Mouse (Mus musculus) heart, embryonic 12.5 days (tissue): Measurements from ENCODE around the gene Fcna. TPM values are rescaled to one million over a fixed set of nuclear protein-coding genes. Genes with fewer than 3 reads are reported as not detected.

Source experiments
- ATAC-seq: fragments of 200-750 bp; cut with Nextera tagmentation; 2 replicates; pipeline ENCODE4 v1.8.0; 2017; ENCODE audit warnings: moderate TSS enrichment, moderate library complexity; ENCODE audit not compliant: insufficient number of reproducible peaks, low FRiP score
- H3K27ac ChIP-seq: fragments of 300-500 bp; sonication (generic); 2 replicates; pipeline ENCODE4 v1.5.1; 2016; ENCODE audit warnings: mild to moderate bottlenecking, moderate library complexity; ENCODE audit not compliant: poor library complexity, severe bottlenecking
- H3K27me3 ChIP-seq: fragments of 300-500 bp; sonication (generic); replicated peaks from 2 replicates; pipeline ENCODE4 v1.6.1; 2016; ENCODE audit warnings: mild to moderate bottlenecking, moderate library complexity
- H3K36me3 ChIP-seq: fragments of 300-500 bp; sonication (generic); 2 replicates; pipeline ENCODE4 v1.6.1; 2016; ENCODE audit warnings: mild to moderate bottlenecking, moderate library complexity
- H3K4me1 ChIP-seq: fragments of 300-500 bp; sonication (generic); replicated peaks from 2 replicates; pipeline ENCODE4 v1.6.1; 2016; ENCODE audit warnings: mild to moderate bottlenecking
- H3K4me2 ChIP-seq: fragments of 300-500 bp; sonication (generic); 2 replicates; pipeline ENCODE4 v1.6.1; 2016; ENCODE audit warnings: mild to moderate bottlenecking, moderate library complexity
- H3K4me3 ChIP-seq: fragments of 300-500 bp; sonication (generic); 2 replicates; pipeline ENCODE4 v1.5.1; 2016; ENCODE audit warnings: mild to moderate bottlenecking
- H3K9ac ChIP-seq: fragments of 300-500 bp; sonication (generic); 2 replicates; pipeline ENCODE4 v1.6.1; 2016; ENCODE audit warnings: mild to moderate bottlenecking, moderate library complexity
- H3K9me3 ChIP-seq: fragments of 300-500 bp; sonication (generic); replicated peaks from 2 replicates; pipeline ENCODE4 v1.6.1; 2016; ENCODE audit warnings: mild to moderate bottlenecking, moderate library complexity
- WGBS: fragments of 180-500 bp; shearing (Covaris S2); methylation state at CpG from one replicate; pipeline ENCODE4 v1.1.7; 2016; 5-methylcytosine and 5-hydroxymethylcytosine counted together
- polyA plus RNA-seq: library from polyadenylated mRNA; unstranded; fragments of >200 nt; fragmentation: Nextera tagmentation; extraction: Ambion mirVana; gene quantifications from 2 replicates; pipeline ENCODE4 v1.2.1, GENCODE M21; 2016

The Fcna gene
- polyA plus RNA-seq, 1 experiment from 2014 or later: 1.1 TPM

DNA sequence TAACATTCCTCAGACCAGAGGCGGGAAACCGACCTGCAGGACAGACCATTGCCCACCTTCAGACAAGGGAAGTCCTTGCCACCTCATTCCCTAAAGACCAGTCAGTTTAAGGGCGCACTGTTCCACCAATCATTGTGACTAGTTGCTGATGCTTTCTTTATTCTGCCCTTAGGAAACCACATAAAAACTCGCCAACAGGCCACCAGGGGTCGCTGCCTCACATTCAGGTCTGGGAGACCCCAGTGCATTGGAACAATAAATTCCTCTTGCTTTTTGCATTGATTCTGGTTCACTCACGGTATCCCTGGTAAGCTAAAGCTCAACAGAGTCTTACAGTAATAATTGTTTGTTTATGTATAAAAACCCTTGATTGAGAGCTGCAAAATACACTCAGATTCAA lies 12.1 kb upstream of the Fcna start:
- H3K36me3 ChIP-seq: no peaks in the 10 kb centered on the region
- WGBS: 13% methylated on average over 6 of the region's 6 CpGs
- no peaks in the 10 kb centered on the region for H3K4me1 ChIP-seq
- no peak overlapping the region for H3K4me3 ChIP-seq
- H3K9me3 ChIP-seq: no peaks in the 10 kb centered on the region
- no peak for ATAC-seq
- no peak overlapping the region for H3K9ac ChIP-seq
- no peak overlapping the region for H3K27ac ChIP-seq
- H3K27me3 ChIP-seq: no peaks in the 10 kb centered on the region
- H3K4me2 ChIP-seq: no peak overlapping the region

GRCm38 (mm10) chr2:25634046-25634445 lies 6.2 kb upstream of the Fcna start:
- no peaks in the 10 kb centered on the region for H3K27me3 ChIP-seq
- H3K27ac ChIP-seq: no peak overlapping the region
- H3K4me2 ChIP-seq: no peak overlapping the region
- H3K9me3 ChIP-seq: no peaks in the 10 kb centered on the region
- WGBS: 43% methylated on average over 1 of the region's 1 CpGs
- no peak for ATAC-seq
- H3K4me3 ChIP-seq: no peak overlapping the region
- H3K4me1 ChIP-seq: no peaks in the 10 kb centered on the region
- no peak overlapping the region for H3K9ac ChIP-seq
- H3K36me3 ChIP-seq: no peaks in the 10 kb centered on the region

GRCm38 (mm10) chr2:25633616-25634015 lies 5.8 kb upstream of the Fcna start:
- no peak overlapping the region for H3K4me3 ChIP-seq
- H3K27ac ChIP-seq: no peak overlapping the region
- H3K4me1 ChIP-seq: no peaks in the 10 kb centered on the region
- no peaks in the 10 kb centered on the region for H3K27me3 ChIP-seq
- no peaks in the 10 kb centered on the region for H3K9me3 ChIP-seq
- H3K9ac ChIP-seq: no peak overlapping the region
- no peak overlapping the region for H3K4me2 ChIP-seq
- no peaks in the 10 kb centered on the region for H3K36me3 ChIP-seq
- WGBS: 68% methylated on average over 3 of the region's 3 CpGs
- ATAC-seq: no peak

- ATAC-seq: no peak
- Histone ChIP-seq H3K4me1 (no peaks in the 10 kb centered on the region), H3K9me3 (no peaks in the 10 kb centered on the region), H3K27me3 (peaks cover 1% of the 10 kb centered on the region; the same call in 1 of the 2 replicates), H3K4me3 (no peak overlapping the region), H3K27ac (no peak overlapping the region), H3K4me2 (no peak overlapping the region), H3K36me3 (no peaks in the 10 kb centered on the region), H3K9ac (no peak overlapping the region)
- WGBS: 42% methylated on average over 4 of the region's 4 CpGs
Observed at GRCm38 (mm10) chr2:25628738-25629137, 908 bp upstream of the Fcna start.

GRCm38 (mm10) chr2:25625986-25626385 lies 1.8 kb downstream of the Fcna start:
- no peaks in the 10 kb centered on the region for H3K9me3 ChIP-seq
- no peak for ATAC-seq
- no peak overlapping the region for H3K4me3 ChIP-seq
- no peaks in the 10 kb centered on the region for H3K36me3 ChIP-seq
- H3K27me3 ChIP-seq: peaks cover 7% of the 10 kb centered on the region; the same call in 1 of the 2 replicates
- peaks cover 9% of the 10 kb centered on the region; the same call in 1 of the 2 replicates for H3K4me1 ChIP-seq
- no peak overlapping the region for H3K27ac ChIP-seq
- no peak overlapping the region for H3K4me2 ChIP-seq
- no peak overlapping the region for H3K9ac ChIP-seq
- 51% methylated on average over 5 of the region's 5 CpGs for WGBS

- Histone ChIP-seq H3K4me2 (peak within 1 kb of the TSS; percentile 88), H3K9ac (peak within 1 kb of the TSS; percentile 69), H3K4me1 (peaks cover 9% of the 10 kb centered on the region; the same call in 1 of the 2 replicates), H3K27me3 (peaks cover 42% of the 10 kb centered on the region), H3K4me3 (peak within 1 kb of the TSS; percentile 55), H3K27ac (0 out of 2 replicates have a peak within 1 kb of the TSS, but pooled peaks have one; percentile 17), H3K9me3 (no peaks in the 10 kb centered on the region), H3K36me3 (no peaks in the 10 kb centered on the region)
- 5% methylated on average over 34 of the region's 34 CpGs for WGBS
- ATAC-seq: peak; percentile 88
Observed at GRCm38 (mm10) chr2:25621229-25622200, 6.3 kb downstream of the Fcna start, which contains the start of gene Tmem141. TSS of gene Tmem141 (minus strand) at chr2:25622005.

DNA sequence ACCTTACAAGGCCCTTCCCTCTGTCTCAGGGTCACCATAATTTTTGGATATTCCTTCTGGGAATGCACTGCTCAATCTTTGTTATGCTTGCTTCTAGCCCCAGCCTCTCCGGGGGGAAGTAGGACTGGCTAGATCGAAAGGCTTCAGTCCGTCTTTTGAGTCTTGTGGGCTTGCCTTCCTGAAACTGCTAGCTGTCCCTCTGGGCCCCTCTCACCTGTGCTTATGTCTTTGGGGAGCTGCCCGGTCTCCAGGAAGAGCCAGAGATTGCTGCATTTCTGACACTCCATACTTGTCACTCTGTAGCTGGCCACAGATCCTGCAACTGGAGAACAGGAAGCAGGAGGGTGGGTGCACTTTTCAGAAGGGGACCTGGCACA lies 7.0 kb downstream of the Fcna start:
- Histone ChIP-seq H3K4me1 (peaks cover 12% of the 10 kb centered on the region; the same call in 1 of the 2 replicates), H3K36me3 (no peaks in the 10 kb centered on the region), H3K4me3 (no peak overlapping the region), H3K9me3 (no peaks in the 10 kb centered on the region), H3K27me3 (peaks cover 49% of the 10 kb centered on the region), H3K4me2 (peak overlapping the region; percentile 88; the same call in 1 of the 2 replicates), H3K9ac (peak overlapping the region; percentile 69; the same call in 1 of the 2 replicates), H3K27ac (no peak overlapping the region)
- 79% methylated on average over 4 of the region's 4 CpGs for WGBS
- no peak for ATAC-seq

DNA sequence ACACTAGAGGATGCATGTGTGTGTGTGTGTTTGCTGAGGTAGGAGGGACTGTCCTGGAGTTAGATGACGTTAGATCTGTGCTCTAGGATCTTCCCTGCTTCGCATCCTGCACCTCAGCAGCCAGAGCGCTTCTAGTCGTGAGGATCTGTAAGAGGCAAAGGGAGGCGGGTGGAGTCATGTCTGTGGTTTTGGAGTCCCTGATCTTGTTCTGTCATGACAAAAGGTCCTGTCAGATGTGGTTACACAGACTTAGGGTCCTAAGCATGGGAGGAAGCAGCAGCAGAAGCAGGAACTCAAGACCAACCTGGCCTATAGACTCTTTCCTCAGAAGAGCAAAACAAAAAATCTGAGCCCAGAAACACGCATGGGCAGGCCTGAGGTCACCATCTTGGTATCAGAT lies 7.4 kb downstream of the Fcna start:
- 68% methylated on average over 6 of the region's 6 CpGs for WGBS
- ATAC-seq: no peak
- Histone ChIP-seq H3K9ac (no peak overlapping the region), H3K4me1 (peaks cover 12% of the 10 kb centered on the region; the same call in 1 of the 2 replicates), H3K36me3 (no peaks in the 10 kb centered on the region), H3K27ac (no peak overlapping the region), H3K9me3 (no peaks in the 10 kb centered on the region), H3K4me3 (no peak overlapping the region), H3K4me2 (no peak overlapping the region), H3K27me3 (peaks cover 53% of the 10 kb centered on the region)

DNA sequence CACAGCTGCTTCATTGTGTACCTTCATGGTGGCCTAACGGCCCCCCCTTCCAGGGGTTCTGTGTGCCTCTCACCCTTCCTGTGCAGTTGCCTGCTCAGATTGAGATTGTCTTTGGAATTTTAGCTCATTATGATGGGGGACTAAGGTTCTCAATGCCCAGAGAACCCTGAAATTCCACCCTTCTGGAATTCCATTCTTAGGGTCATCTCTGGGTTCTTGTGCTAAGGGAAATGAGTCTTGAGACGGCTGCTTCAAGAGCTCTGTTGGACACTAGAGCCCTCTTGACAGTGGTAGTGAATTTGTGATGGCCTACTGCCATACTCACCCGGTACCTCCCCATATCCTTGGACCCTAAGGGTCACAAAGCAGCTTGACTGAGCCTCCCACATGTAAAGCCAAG lies 10.3 kb downstream of the Fcna start, which contains the start of gene Ccdc183:
TSS of gene Ccdc183 (minus strand) at position 101 of the 400 bp plus-strand sequence.
- Histone ChIP-seq H3K27me3 (peaks cover 74% of the 10 kb centered on the region), H3K4me2 (peak within 1 kb of the TSS; percentile 44; the same call in 1 of the 2 replicates), H3K27ac (no peak within 1 kb of the TSS), H3K9ac (no peak within 1 kb of the TSS), H3K4me3 (peak within 1 kb of the TSS; percentile 26; the same call in 1 of the 2 replicates), H3K9me3 (no peaks in the 10 kb centered on the region), H3K36me3 (no peaks in the 10 kb centered on the region), H3K4me1 (peaks cover 12% of the 10 kb centered on the region; the same call in 1 of the 2 replicates)
- WGBS: 67% methylated on average over 3 of the region's 3 CpGs
- no peak for ATAC-seq

GRCm38 (mm10) chr2:25616398-25616797 lies 11.4 kb downstream of the Fcna start:
- H3K4me3 ChIP-seq: peak overlapping the region; percentile 26
- peaks cover 8% of the 10 kb centered on the region; the same call in 1 of the 2 replicates for H3K4me1 ChIP-seq
- H3K9ac ChIP-seq: no peak overlapping the region
- peaks cover 81% of the 10 kb centered on the region for H3K27me3 ChIP-seq
- H3K4me2 ChIP-seq: peak overlapping the region; percentile 44
- no peaks in the 10 kb centered on the region for H3K9me3 ChIP-seq
- H3K27ac ChIP-seq: no peak overlapping the region
- no peak; the same call in 1 of the 2 replicates for ATAC-seq
- no peaks in the 10 kb centered on the region for H3K36me3 ChIP-seq
- WGBS: 18% methylated on average over 22 of the region's 22 CpGs

GRCm38 (mm10) chr2:25608671-25609070 lies 19.2 kb downstream of the Fcna start:
- no peaks in the 10 kb centered on the region for H3K36me3 ChIP-seq
- H3K27me3 ChIP-seq: peaks cover 34% of the 10 kb centered on the region
- peak overlapping the region; percentile 84 for H3K4me3 ChIP-seq
- peak overlapping the region; percentile 62 for H3K4me2 ChIP-seq
- H3K4me1 ChIP-seq: peaks cover 18% of the 10 kb centered on the region
- ATAC-seq: no peak
- H3K9me3 ChIP-seq: no peaks in the 10 kb centered on the region
- H3K27ac ChIP-seq: no peak overlapping the region
- 58% methylated on average over 10 of the region's 10 CpGs for WGBS
- H3K9ac ChIP-seq: no peak overlapping the region
